Mouse (Mus musculus): ENCODE data around the gene Ikzf2.

Gene Ikzf2

GRCm38 (mm10) chr1:69583932-69584659 lies 102.9 kb downstream of the Ikzf2 start:
- DNase-seq, result no peak

GRCm38 (mm10) chr1:69578917-69579316 lies 108.1 kb downstream of the Ikzf2 start:
- no peak for DNase-seq

- DNase-seq, result no peak
Measured at GRCm38 (mm10) chr1:69559443-69560090, 127.5 kb downstream of the Ikzf2 start.

GRCm38 (mm10) chr1:69555636-69556151 lies 131.4 kb downstream of the Ikzf2 start:
- no peak for DNase-seq

- DNase-seq, result no peak
Measured at GRCm38 (mm10) chr1:69549987-69550386, 137.1 kb downstream of the Ikzf2 start.

- no peak for DNase-seq
Measured at GRCm38 (mm10) chr1:69545885-69546253, 141.2 kb downstream of the Ikzf2 start.

- no peak for DNase-seq
Measured at GRCm38 (mm10) chr1:69545217-69545884, 141.7 kb downstream of the Ikzf2 start.

- no peak for DNase-seq
Measured at GRCm38 (mm10) chr1:69543774-69544597, 143.1 kb downstream of the Ikzf2 start.

- DNase-seq, result no peak
Measured at GRCm38 (mm10) chr1:69542546-69542945, 144.5 kb downstream of the Ikzf2 start.

- no peak for DNase-seq
Measured at GRCm38 (mm10) chr1:69538663-69539062, 148.4 kb downstream of the Ikzf2 start.

- DNase-seq, result no peak
Measured at GRCm38 (mm10) chr1:69537619-69538018, 149.4 kb downstream of the Ikzf2 start.

- DNase-seq, result no peak
Measured at GRCm38 (mm10) chr1:69535507-69535906, 151.5 kb downstream of the Ikzf2 start.

GRCm38 (mm10) chr1:69533048-69533447 lies 154.0 kb downstream of the Ikzf2 start:
- DNase-seq, result no peak

- no peak for DNase-seq
Measured at GRCm38 (mm10) chr1:69528696-69529095, 158.3 kb downstream of the Ikzf2 start.

- DNase-seq, result no peak
Measured at GRCm38 (mm10) chr1:69521656-69522055, 165.4 kb downstream of the Ikzf2 start.

- no peak for DNase-seq
Measured at GRCm38 (mm10) chr1:69519356-69519755, 167.7 kb downstream of the Ikzf2 start.

- DNase-seq, result no peak
Measured at GRCm38 (mm10) chr1:69518012-69518411, 169.0 kb downstream of the Ikzf2 start.

GRCm38 (mm10) chr1:69516144-69516543 lies 170.9 kb downstream of the Ikzf2 start:
- DNase-seq, result no peak

GRCm38 (mm10) chr1:69513595-69514250 lies 173.3 kb downstream of the Ikzf2 start:
- DNase-seq, result no peak

GRCm38 (mm10) chr1:69508275-69508674 lies 178.8 kb downstream of the Ikzf2 start:
- DNase-seq, result no peak

GRCm38 (mm10) chr1:69507513-69507912 lies 179.5 kb downstream of the Ikzf2 start:
- DNase-seq, result no peak

GRCm38 (mm10) chr1:69506615-69507159 lies 180.4 kb downstream of the Ikzf2 start:
- no peak for DNase-seq
